Mouse (Mus musculus) thymus, adult 2 months (tissue): ENCODE data around the gene Fbxl8.

Source experiments
- CTCF ChIP-seq: fragments of 200-500 bp; IDR thresholded peaks from 2 replicates; pipeline ENCODE4 v1.5.1; 2012; ENCODE audit warnings: mild to moderate bottlenecking, control low read depth, low read length, moderate library complexity, borderline replicate concordance; ENCODE audit not compliant: control insufficient read depth, poor library complexity, insufficient read depth; ENCODE audit errors: extremely low read depth
- POLR2A ChIP-seq: fragments of 200-500 bp; IDR thresholded peaks from 2 replicates; pipeline ENCODE4 v1.6.1; 2012; ENCODE audit warnings: mild to moderate bottlenecking, low read length, control low read depth, moderate library complexity; ENCODE audit not compliant: control insufficient read depth, poor library complexity, insufficient read depth; ENCODE audit errors: extremely low read depth

GRCm38 (mm10) chr8:105237442-105238142 is 26.9 kb upstream of the Fbxl8 start:
- TF ChIP-seq CTCF (no peak), POLR2A (no peak)
